Mouse (Mus musculus) liver, embryonic 14.5 days (tissue): ENCODE measurements around the gene Susd3. TPM values are rescaled to one million over a fixed set of nuclear protein-coding genes. Genes with fewer than 3 reads are reported as not detected.

ENCODE experiments used
- ATAC-seq: fragments of 200-750 bp; cut with Nextera tagmentation; 2 replicates; pipeline ENCODE4 v1.8.0; 2017; ENCODE audit warnings: moderate number of reproducible peaks, mild to moderate bottlenecking, moderate library complexity; ENCODE audit not compliant: insufficient read depth
- DNase-seq, 3 experiments: peaks; one replicate each; pipeline ENCODE4 v3.0.0-alpha.2; 2012 to 2013; ENCODE audit warnings: low read depth in 3 of 3, low spot score in 3 of 3
- H3K27ac ChIP-seq: fragments of 300-500 bp; sonication (generic); 2 replicates; pipeline ENCODE4 v1.5.1; 2014; ENCODE audit warnings: moderate library complexity, mild to moderate bottlenecking, control low read depth, inconsistent platforms
- H3K27me3 ChIP-seq: fragments of 300-500 bp; sonication (generic); 2 replicates; pipeline ENCODE4 v1.6.1; 2014; ENCODE audit warnings: mild to moderate bottlenecking, low read length, moderate library complexity; ENCODE audit not compliant: control insufficient read depth, insufficient read depth
- H3K36me3 ChIP-seq: fragments of 300-500 bp; sonication (generic); replicated peaks from 2 replicates; pipeline ENCODE4 v1.6.1; 2014; ENCODE audit warnings: low read depth; ENCODE audit not compliant: control insufficient read depth, insufficient read depth
- H3K4me1 ChIP-seq, 2 experiments: fragments of 200-500 bp in 1 of 2; fragments of 300-500 bp in 1 of 2; sonication (generic) in 1 of 2; replicated peaks; 2 replicates each; pipeline ENCODE4 v1.6.1; 2012 to 2014; ENCODE audit warnings: antibody characterized with exemption in 1 of 2, inconsistent platforms in 1 of 2, low read length in 1 of 2; ENCODE audit not compliant: control insufficient read depth in 2 of 2, insufficient read depth in 2 of 2
- H3K4me2 ChIP-seq: fragments of 300-500 bp; sonication (generic); 2 replicates; pipeline ENCODE4 v1.6.1; 2014; ENCODE audit warnings: low read depth, mild to moderate bottlenecking, control low read depth, moderate library complexity
- H3K4me3 ChIP-seq, 2 experiments: fragments of 200-500 bp in 1 of 2; fragments of 300-500 bp in 1 of 2; sonication (generic) in 1 of 2; 2 replicates each; pipeline ENCODE4 v1.5.1; 2012 to 2014; ENCODE audit warnings: low read depth in 2 of 2, low read length in 2 of 2, mild to moderate bottlenecking in 2 of 2, control low read depth in 1 of 2, inconsistent platforms in 1 of 2, moderate library complexity in 1 of 2; ENCODE audit not compliant: insufficient read depth in 1 of 2
- H3K9ac ChIP-seq: fragments of 300-500 bp; sonication (generic); replicated peaks from 2 replicates; pipeline ENCODE4 v1.6.1; 2014; ENCODE audit warnings: mild to moderate bottlenecking, control low read depth, moderate library complexity
- H3K9me3 ChIP-seq: fragments of 300-500 bp; sonication (generic); 2 replicates; pipeline ENCODE4 v1.6.1; 2016; ENCODE audit warnings: low read length, mixed read lengths; ENCODE audit not compliant: control insufficient read depth
- CTCF ChIP-seq: IDR thresholded peaks from 2 replicates; pipeline ENCODE4 v1.5.1; 2016; ENCODE audit warnings: antibody characterized with exemption, low read depth, control low read depth
- EP300 ChIP-seq: IDR thresholded peaks from 2 replicates; pipeline ENCODE4 v1.6.1; 2016; ENCODE audit warnings: antibody characterized with exemption, low read depth
- WGBS: fragments of 180-500 bp; shearing (Covaris S2); extraction: QIAGEN DNeasy Blood & Tissue Kit; methylation state at CpG from one replicate; pipeline ENCODE4 v1.1.7; 2014; ENCODE audit not compliant: insufficient replicate concordance; 5-methylcytosine and 5-hydroxymethylcytosine counted together
- polyA plus RNA-seq, 2 experiments: library from polyadenylated mRNA; depleted of rRNA in 1 of 2; stranded (reverse) in 1 of 2; unstranded in 1 of 2; fragments of >200 nt; fragmentation: Nextera tagmentation in 1 of 2; extraction: Ambion mirVana in 1 of 2; gene quantifications; 2 replicates each; pipeline versions ENCODE4 v1.2.1 to v1.2.3; 2012 to 2014

The Susd3 gene
- polyA plus RNA-seq, 2 experiments: 1.1 to 1.2 TPM

GRCm38 (mm10) chr13:49225633-49226032, 22.9 kb downstream of the Susd3 start:
- H3K4me1 ChIP-seq: no peaks in the 10 kb centered on the region
- H3K27ac ChIP-seq: no peak overlapping the region
- H3K9ac ChIP-seq: no peak overlapping the region
- H3K9me3 ChIP-seq: no peaks in the 10 kb centered on the region
- no peak for ATAC-seq
- no peak overlapping the region for H3K4me2 ChIP-seq
- no peak overlapping the region for H3K4me3 ChIP-seq
- DNase-seq: no peak
- H3K27me3 ChIP-seq: no peaks in the 10 kb centered on the region
- WGBS: 44% methylated on average over 4 of the region's 4 CpGs
- TF ChIP-seq EP300: no peak
- no peak for TF ChIP-seq CTCF
- no peaks in the 10 kb centered on the region for H3K36me3 ChIP-seq

GRCm38 (mm10) chr13:49225159-49225558, 23.3 kb downstream of the Susd3 start:
- H3K4me2 ChIP-seq: no peak overlapping the region
- no peak overlapping the region for H3K9ac ChIP-seq
- DNase-seq (no peak), ATAC-seq (no peak)
- WGBS: 55% methylated on average over 3 of the region's 3 CpGs
- H3K4me3 ChIP-seq: no peak overlapping the region
- H3K27me3 ChIP-seq: no peaks in the 10 kb centered on the region
- TF ChIP-seq CTCF (no peak), EP300 (no peak)
- no peak overlapping the region for H3K27ac ChIP-seq
- H3K36me3 ChIP-seq: no peaks in the 10 kb centered on the region
- no peaks in the 10 kb centered on the region for H3K9me3 ChIP-seq
- no peaks in the 10 kb centered on the region for H3K4me1 ChIP-seq

DNA sequence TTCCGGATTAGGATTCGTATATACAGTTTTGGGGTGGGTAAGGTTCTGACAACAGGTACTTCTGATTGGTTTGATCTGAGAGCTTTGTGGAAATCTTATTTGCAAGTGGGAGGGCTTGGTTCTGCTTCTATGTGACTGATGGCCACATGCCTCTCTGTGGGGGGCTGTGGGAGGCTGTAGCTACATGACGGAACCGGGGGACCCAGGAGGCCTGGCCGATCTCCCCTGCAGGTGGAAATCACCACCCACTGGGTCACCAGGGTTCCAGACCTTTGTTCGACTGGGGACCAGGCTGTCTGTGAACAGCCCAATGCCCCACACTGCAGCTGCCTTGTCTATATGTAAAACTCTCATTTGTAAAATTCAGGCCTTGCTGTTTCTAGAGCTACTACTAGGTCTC, 23.8 kb downstream of the Susd3 start:
- TF ChIP-seq CTCF (no peak), EP300 (no peak)
- no peaks in the 10 kb centered on the region for H3K9me3 ChIP-seq
- H3K27me3 ChIP-seq: no peaks in the 10 kb centered on the region
- 48% methylated on average over 6 of the region's 6 CpGs for WGBS
- no peaks in the 10 kb centered on the region for H3K36me3 ChIP-seq
- ATAC-seq: no peak
- no peak overlapping the region for H3K4me2 ChIP-seq
- H3K4me1 ChIP-seq: no peaks in the 10 kb centered on the region
- H3K4me3 ChIP-seq: no peak overlapping the region
- H3K27ac ChIP-seq: no peak overlapping the region
- no peak overlapping the region for H3K9ac ChIP-seq
- DNase-seq: no peak

DNA sequence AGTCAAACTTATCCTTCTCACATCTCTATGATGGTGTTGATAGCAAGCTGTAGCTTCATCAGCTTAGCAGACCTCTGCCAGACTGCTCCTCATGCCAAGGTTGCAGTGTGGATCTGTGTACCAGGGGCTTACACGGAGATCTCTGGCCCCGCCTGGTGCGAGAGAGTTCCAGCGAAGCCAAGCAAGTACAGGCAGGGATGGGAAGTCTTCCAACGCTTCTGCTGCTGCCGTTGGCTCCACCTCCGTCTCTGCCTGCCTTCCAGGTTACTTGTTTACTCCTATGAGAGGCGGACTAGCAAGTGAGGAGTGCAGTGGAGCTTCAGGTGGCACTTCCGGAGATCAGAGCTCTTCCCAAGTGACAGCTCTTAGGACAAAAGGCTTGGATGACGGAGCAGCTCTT, 24.2 kb downstream of the Susd3 start:
- H3K4me3 ChIP-seq: no peak overlapping the region
- H3K4me2 ChIP-seq: no peak overlapping the region
- no peaks in the 10 kb centered on the region for H3K4me1 ChIP-seq
- no peak overlapping the region for H3K9ac ChIP-seq
- no peak for DNase-seq
- no peaks in the 10 kb centered on the region for H3K27me3 ChIP-seq
- H3K9me3 ChIP-seq: no peaks in the 10 kb centered on the region
- H3K36me3 ChIP-seq: no peaks in the 10 kb centered on the region
- WGBS: 36% methylated on average over 10 of the region's 10 CpGs
- no peak overlapping the region for H3K27ac ChIP-seq
- no peak for TF ChIP-seq CTCF
- no peak for TF ChIP-seq EP300
- no peak for ATAC-seq

DNA sequence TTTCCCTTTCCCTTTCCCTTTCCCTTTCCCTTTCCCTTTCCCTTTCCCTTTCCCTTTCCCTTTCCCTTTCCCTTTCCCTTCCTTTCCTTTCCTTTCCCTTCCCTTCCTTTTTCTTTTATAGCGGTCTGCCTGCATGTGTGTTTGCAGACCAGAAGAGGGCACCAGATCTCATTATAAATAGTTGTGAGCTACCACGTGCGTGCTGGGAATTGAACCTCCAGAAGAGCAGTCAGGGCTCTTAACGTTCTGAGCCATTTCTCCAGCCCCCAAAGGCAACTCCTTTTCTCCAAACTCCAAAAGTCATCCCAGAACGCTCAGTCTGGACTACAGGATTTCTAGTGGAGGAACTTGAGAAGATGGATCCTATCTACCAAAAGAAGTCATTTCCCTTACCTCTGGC, 27.6 kb downstream of the Susd3 start:
- H3K9ac ChIP-seq: no peak overlapping the region
- no peaks in the 10 kb centered on the region for H3K9me3 ChIP-seq
- no peak for DNase-seq
- H3K27me3 ChIP-seq: no peaks in the 10 kb centered on the region
- H3K36me3 ChIP-seq: no peaks in the 10 kb centered on the region
- no peak for ATAC-seq
- no peak overlapping the region for H3K27ac ChIP-seq
- H3K4me1 ChIP-seq: peaks cover 4 to 9% of the 10 kb centered on the region in 2 experiments; a peak in 3 of 4 replicates
- no peak overlapping the region for H3K4me3 ChIP-seq
- no peak overlapping the region for H3K4me2 ChIP-seq
- TF ChIP-seq EP300: no peak
- peak; percentile 33; the same call in 1 of the 2 replicates for TF ChIP-seq CTCF
- WGBS: 32% methylated on average over 5 of the region's 5 CpGs
